Mouse (Mus musculus) liver (tissue): ENCODE measurements around the gene Gm10697.
"Not testable (repeated sequence)": the region's sequence is repeated elsewhere in the genome, so short reads cannot be mapped to it uniquely, and the experiment has no call there.

ENCODE experiments used
- DNase-seq: peaks from one replicate; pipeline ENCODE4 v3.0.0-alpha.2; 2020; ENCODE audit warnings: mixed read lengths

The Gm10697 gene

GRCm38 (mm10) chr3:94072544-94072943 lies at the start of gene Gm10697:
Gm10697 (minus strand) TSS chr3:94072644.
- DNase-seq: not testable (repeated sequence)

GRCm38 (mm10) chr3:94115071-94115470 lies 42.6 kb upstream of the Gm10697 start:
- not testable (repeated sequence) for DNase-seq

GRCm38 (mm10) chr3:94054785-94055184 lies 17.7 kb downstream of the Gm10697 start, which contains the start of gene Gm9125:
Gm9125 (minus strand) TSS chr3:94054885.
- not testable (repeated sequence) for DNase-seq

GRCm38 (mm10) chr3:94049566-94050121 lies 22.8 kb downstream of the Gm10697 start:
- not testable (repeated sequence) for DNase-seq

- DNase-seq: not testable (repeated sequence)
Observed at GRCm38 (mm10) chr3:94038241-94038640, 34.2 kb downstream of the Gm10697 start.

GRCm38 (mm10) chr3:94034400-94034799 lies 38.0 kb downstream of the Gm10697 start:
- not testable (repeated sequence) for DNase-seq
